Mouse (Mus musculus) embryonic fibroblast, embryonic 13.5 days (primary cell): ENCODE results near the gene Gm8909. TPM values are rescaled to one million over a fixed set of nuclear protein-coding genes. Genes with fewer than 3 reads are reported as not detected.
A peak's percentile ranks its signal among the peaks of the same experiment; 100 is the strongest.

Experiments used
- H3K27ac ChIP-seq: 2 replicates; pipeline ENCODE4 v1.5.1; 2012; ENCODE audit warnings: low read length, control low read depth, inconsistent platforms; ENCODE audit not compliant: insufficient read depth
- H3K4me1 ChIP-seq: 2 replicates; pipeline ENCODE4 v1.6.1; 2011; ENCODE audit warnings: low read length; ENCODE audit not compliant: control insufficient read depth, insufficient read depth
- H3K4me3 ChIP-seq: 2 replicates; pipeline ENCODE4 v1.5.1; 2011; ENCODE audit warnings: mild to moderate bottlenecking, control low read depth, low read length; ENCODE audit not compliant: insufficient read depth
- CTCF ChIP-seq: IDR thresholded peaks from 2 replicates; pipeline ENCODE4 v1.5.1; 2011; ENCODE audit warnings: mild to moderate bottlenecking, control low read depth, low read length, moderate library complexity, borderline replicate concordance; ENCODE audit not compliant: insufficient read depth
- POLR2A ChIP-seq: IDR thresholded peaks from 2 replicates; pipeline ENCODE4 v1.6.1; 2011; ENCODE audit warnings: low read depth, mild to moderate bottlenecking, control low read depth, low read length, moderate library complexity
- polyA plus RNA-seq: library from polyadenylated mRNA; stranded (reverse); fragments of >200 nt; gene quantifications from 2 replicates; pipeline ENCODE4 v1.2.4, GENCODE M21; 2011; ENCODE audit warnings: low read depth; ENCODE audit not compliant: missing spikeins, insufficient read length

Gene Gm8909
- polyA plus RNA-seq = not detected in 2 replicates

DNA sequence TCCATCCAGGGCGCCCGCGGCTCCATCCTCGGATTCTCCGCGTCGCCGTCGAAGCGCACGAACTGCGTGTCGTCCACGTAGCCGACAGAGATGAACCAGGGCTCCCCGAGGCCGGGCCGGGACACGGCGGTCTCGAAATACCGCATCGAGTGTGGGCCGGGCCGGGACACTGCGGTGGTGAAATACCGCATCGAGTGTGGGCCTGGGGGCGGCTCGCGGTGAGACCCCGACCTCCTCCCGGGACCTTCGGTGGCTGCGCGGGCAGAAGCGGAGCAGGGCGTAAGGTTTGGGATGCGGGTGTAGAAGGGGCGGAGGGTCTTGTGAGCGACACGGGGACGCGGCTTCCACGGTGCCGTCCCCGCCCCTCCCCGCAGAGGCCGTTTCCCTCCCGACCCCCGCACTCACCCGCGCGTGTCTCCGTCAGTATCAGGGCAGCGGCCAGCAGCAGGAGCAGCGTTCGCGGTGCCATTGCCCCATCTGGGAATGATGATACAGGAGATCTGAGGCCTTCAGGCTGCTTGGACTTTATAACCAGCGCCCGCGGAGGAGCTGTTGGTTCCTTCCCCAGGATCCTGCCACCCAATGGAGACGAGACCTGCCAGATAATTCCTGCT is at the start of gene Gm8909:
Gene Gm8909, minus strand, starts transcription at position 499 of the 614 bp plus-strand sequence.
- Histone ChIP-seq H3K4me3 (peak within 1 kb of the TSS; percentile 32), H3K4me1 (no peaks in the 10 kb centered on the region), H3K27ac (no peak within 1 kb of the TSS)
- TF ChIP-seq CTCF (no peak), POLR2A (no peak)

DNA sequence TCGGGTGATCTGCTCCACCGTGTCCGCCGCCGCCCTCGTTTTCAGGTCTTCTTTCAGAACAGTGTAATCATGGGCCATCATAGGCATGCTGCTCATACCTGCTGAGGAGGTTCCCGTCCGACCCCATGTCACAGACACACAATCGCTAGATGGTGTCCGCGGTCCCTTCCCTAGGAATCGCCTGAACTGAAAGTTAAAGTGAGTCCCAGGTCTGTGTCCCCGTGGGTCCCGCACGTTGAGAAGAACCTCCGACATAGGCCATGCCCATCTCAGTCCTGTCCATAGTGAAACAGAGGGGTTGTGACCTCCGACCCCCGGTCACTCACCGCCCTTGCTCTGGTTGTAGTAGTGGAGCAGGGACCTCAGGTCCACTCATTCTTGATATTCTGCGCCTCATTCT is 47.2 kb upstream of the Gm8909 start:
- TF ChIP-seq CTCF = no peak
- TF ChIP-seq POLR2A = no peak
- Histone ChIP-seq H3K4me3 (no peak overlapping the region), H3K27ac (no peak overlapping the region), H3K4me1 (no peaks in the 10 kb centered on the region)

DNA sequence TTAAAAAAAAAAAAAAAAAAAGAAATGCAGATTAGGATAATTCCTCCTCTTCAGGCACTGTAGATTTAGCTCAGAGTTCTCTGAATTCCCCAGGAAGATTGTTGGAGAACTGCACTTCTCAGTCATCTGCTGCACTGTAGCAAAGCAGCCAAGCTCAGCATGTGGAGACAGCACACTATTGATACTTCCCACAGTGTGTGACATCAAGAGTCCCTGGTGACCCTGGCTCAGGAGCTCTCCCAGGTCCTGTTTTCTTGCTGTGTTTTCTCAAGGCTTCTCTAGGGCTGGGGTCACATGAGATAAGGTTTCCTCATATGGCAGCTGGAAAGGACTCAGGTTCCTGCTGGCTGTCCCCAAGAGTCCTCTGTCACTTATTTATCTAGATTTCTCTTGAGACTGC is 38.5 kb upstream of the Gm8909 start:
- Histone ChIP-seq H3K27ac (no peak overlapping the region), H3K4me3 (no peak overlapping the region), H3K4me1 (no peaks in the 10 kb centered on the region)
- no peak for TF ChIP-seq CTCF
- no peak for TF ChIP-seq POLR2A

DNA sequence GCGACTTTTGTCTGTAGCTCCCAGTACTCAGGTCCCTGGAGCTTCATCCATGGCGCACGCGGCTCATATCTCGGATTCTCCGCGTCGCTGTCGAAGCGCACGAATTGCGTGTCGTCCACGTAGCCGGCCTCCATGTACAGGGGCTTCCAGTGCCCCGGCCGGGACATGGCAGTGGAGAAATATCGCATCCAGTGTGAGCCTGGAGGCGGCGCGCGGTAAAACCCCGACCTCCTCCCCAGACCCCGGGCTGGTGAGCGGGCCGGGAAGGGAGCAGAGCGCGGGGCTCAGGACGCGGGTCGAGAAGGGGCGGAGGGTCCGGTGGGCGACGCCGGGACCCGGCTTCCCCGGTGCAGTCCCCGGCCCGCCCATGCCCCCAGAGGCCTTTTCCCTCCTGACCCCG is 37.5 kb upstream of the Gm8909 start:
- TF ChIP-seq POLR2A (no peak), CTCF (no peak)
- no peaks in the 10 kb centered on the region for H3K4me1 ChIP-seq
- peak overlapping the region; percentile 40 for H3K4me3 ChIP-seq
- no peak overlapping the region for H3K27ac ChIP-seq

DNA sequence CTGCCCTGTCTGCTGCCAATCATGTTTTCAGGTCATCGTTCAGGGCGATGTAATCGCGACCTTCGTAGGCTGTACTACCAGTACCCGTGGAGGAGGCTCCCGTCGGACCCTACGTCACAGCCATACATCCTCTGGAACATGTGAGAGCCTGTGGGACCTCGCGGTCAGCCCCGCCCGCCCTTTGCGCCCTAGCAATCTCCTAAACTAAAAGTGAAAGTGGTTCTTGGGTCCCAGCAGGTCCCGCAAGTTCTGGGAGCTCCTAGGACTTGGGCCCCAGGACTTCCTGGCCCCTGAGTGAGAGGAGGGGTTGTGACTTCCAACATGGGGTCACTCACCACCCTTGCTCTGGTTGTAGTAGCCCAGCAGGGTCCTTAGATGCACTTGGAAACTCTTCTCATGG is 37.1 kb upstream of the Gm8909 start:
- Histone ChIP-seq H3K4me1 (no peaks in the 10 kb centered on the region), H3K4me3 (peak overlapping the region; percentile 40), H3K27ac (no peak overlapping the region)
- no peak for TF ChIP-seq POLR2A
- no peak for TF ChIP-seq CTCF

DNA sequence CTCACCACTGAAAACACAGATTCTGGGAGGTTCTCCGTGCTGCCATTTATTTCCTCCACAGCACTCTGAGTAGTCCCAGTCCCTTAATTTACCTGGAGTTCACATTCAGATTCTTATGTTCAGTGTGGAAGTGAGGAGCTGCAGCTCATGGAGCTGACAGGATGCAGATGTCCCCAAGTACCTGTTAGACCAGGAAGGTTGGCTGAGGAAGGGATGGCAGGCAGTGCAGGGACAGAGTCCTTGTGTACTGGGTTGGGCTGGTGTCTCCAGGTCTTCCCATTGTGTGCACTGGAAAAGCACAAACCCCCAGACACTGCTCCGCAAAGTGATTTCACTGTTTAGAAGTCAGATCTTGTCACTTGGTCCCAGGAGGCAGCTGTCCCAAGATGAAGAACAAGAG is 33.5 kb upstream of the Gm8909 start:
- Histone ChIP-seq H3K27ac (no peak overlapping the region), H3K4me1 (no peaks in the 10 kb centered on the region), H3K4me3 (no peak overlapping the region)
- TF ChIP-seq CTCF (no peak), POLR2A (no peak)

DNA sequence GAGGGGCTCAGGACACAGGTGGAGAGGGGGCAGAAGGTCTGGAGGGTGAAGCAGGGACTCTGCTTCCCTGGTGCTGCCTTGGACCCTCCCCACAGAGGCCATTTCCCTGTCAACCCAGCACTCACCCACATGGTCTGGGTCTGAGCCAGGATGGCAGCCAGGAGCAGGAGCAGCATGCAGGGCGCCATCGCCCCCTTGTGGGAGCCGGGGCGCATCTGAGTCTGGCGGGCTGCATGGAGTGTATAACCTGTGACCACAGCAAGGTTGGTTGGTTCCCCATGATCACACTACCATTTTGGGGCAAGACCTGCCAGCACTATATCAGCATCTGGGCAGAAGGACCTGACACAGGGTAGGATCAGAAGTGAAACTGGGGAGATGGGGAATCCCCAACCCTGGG is 30.0 kb upstream of the Gm8909 start:
- TF ChIP-seq CTCF (peak; percentile 12; the same call in 1 of the 2 replicates), POLR2A (no peak)
- Histone ChIP-seq H3K4me1 (no peaks in the 10 kb centered on the region), H3K4me3 (no peak overlapping the region), H3K27ac (no peak overlapping the region)

DNA sequence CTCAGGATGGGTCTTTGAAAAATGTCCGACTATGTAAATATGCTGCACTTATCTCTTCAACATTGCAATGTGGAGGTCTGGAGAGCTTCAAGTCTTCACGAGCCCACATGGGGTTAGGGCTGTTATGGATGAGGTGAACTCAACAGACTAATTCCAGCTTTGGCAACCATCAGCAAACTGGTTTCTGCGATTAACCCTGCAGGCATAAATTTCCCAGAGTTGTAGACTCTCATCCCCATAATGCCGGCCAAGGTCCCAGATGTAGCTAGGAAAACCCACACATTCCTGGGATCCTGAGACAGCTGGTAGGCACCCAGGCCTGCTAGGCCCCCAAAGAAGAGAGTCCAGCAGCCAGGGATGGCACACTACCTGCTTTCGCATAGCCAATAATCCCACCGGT is 26.1 kb upstream of the Gm8909 start:
- Histone ChIP-seq H3K4me3 (no peak overlapping the region), H3K27ac (no peak overlapping the region), H3K4me1 (no peaks in the 10 kb centered on the region)
- TF ChIP-seq CTCF = no peak
- TF ChIP-seq POLR2A = no peak

DNA sequence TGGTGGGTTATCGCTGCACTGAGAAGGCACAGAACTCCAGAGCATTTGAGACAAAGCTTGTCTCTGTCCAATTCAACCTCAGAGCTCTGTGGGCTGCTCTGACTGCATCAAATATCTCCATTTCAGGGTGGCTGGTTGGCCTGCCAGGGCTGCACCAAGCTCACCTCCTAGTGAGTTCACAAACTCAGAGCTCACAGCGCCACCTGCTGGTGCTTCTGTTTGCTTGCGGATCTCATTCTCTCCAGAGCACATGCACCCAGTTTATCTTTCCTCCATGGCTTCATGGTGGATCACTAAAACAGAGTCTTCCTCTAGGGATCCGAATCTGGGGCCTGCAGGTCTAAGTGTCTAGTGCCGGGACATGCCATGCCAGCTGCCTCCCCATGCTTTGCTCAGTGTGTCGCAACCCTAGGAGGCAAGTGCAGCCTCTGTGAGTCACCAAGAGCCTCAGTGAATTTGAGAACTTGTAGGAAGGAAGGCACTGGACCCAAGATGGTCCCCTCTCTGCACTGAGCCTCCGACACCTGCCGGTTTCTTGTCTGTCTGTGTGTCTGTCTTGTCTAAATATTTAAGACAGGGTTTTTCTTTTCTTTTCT is 25.3 kb upstream of the Gm8909 start:
- Histone ChIP-seq H3K4me1 (no peaks in the 10 kb centered on the region), H3K27ac (no peak overlapping the region), H3K4me3 (no peak overlapping the region)
- TF ChIP-seq POLR2A (no peak), CTCF (peak; percentile 74; the same call in 1 of the 2 replicates)

DNA sequence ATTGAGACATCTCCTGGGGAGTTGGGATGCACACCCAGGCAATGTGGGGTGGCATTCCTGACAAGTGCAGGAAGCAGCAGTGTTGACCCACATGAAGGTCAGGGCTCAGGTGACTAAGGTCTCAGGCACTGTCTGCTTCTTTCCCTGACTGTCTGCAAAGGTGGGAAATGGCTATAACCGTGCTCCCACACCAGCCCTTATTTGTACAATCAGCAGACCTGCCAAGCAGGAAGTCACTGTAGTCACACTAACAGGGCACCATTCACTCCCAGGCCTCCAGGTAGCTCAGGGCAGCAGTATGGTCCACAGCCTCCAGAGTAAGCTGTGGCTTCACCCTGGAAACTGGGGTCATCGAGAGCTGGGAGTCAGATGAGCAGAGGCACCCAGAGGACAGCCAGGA is 24.0 kb upstream of the Gm8909 start:
- Histone ChIP-seq H3K4me1 (no peaks in the 10 kb centered on the region), H3K27ac (no peak overlapping the region), H3K4me3 (no peak overlapping the region)
- TF ChIP-seq CTCF (no peak), POLR2A (no peak)
